Mouse (Mus musculus) CH12.LX (cell line): ENCODE data around the gene Ing1. TPM values are rescaled to one million over a fixed set of nuclear protein-coding genes. Genes with fewer than 3 reads are reported as not detected.

Experiments used
- DNase-seq: peaks from one replicate; pipeline ENCODE4 v3.0.0-alpha.2; 2013; ENCODE audit errors: extremely low read depth
- H3K27ac ChIP-seq: 2 replicates; pipeline ENCODE4 v1.5.1; 2012; ENCODE audit warnings: low read depth, mild to moderate bottlenecking, control low read depth, moderate library complexity; ENCODE audit not compliant: insufficient read depth
- H3K27me3 ChIP-seq: replicated peaks from 2 replicates; pipeline ENCODE3; 2012; ENCODE audit warnings: inconsistent platforms
- H3K36me3 ChIP-seq, 2 experiments: replicated peaks in 1 of 2; 2 replicates each; pipeline versions ENCODE3 to v1.6.1; 2012; ENCODE audit warnings: inconsistent platforms in 1 of 2, low read length in 1 of 2, mild to moderate bottlenecking in 1 of 2, mixed read lengths in 1 of 2, moderate library complexity in 1 of 2; ENCODE audit not compliant: control insufficient read depth in 1 of 2, insufficient read depth in 1 of 2
- H3K4me1 ChIP-seq, 2 experiments: 2 replicates each; pipeline ENCODE4 v1.6.1; 2012; ENCODE audit warnings: inconsistent platforms in 1 of 2, moderate library complexity in 1 of 2; ENCODE audit not compliant: insufficient read depth in 2 of 2, control insufficient read depth in 1 of 2
- H3K4me2 ChIP-seq: 2 replicates; pipeline ENCODE4 v1.6.1; 2012; ENCODE audit warnings: low read depth, mild to moderate bottlenecking, control low read depth; ENCODE audit not compliant: poor library complexity, insufficient read depth, severe bottlenecking
- H3K4me3 ChIP-seq, 3 experiments: fragments of 150-350 bp in 1 of 3; sonication (generic) in 1 of 3; replicated peaks in 1 of 3; 2 replicates each; pipeline versions ENCODE3 to v1.5.1; 2011 to 2012; ENCODE audit warnings: low read depth in 2 of 3, low read length in 2 of 3, mild to moderate bottlenecking in 2 of 3, moderate library complexity in 2 of 3, control low read depth in 1 of 3, improper control_type of control experiment in 1 of 3, inconsistent platforms in 1 of 3, mixed read lengths in 1 of 3; ENCODE audit not compliant: poor library complexity in 1 of 3
- H3K79me2 ChIP-seq: replicated peaks from 2 replicates; pipeline ENCODE4 v1.6.1; 2012; ENCODE audit warnings: mild to moderate bottlenecking, moderate library complexity; ENCODE audit not compliant: control insufficient read depth, poor library complexity, insufficient read depth, severe bottlenecking; ENCODE audit errors: extremely low read depth
- H3K9ac ChIP-seq: 2 replicates; pipeline ENCODE4 v1.6.1; 2012; ENCODE audit warnings: low read depth, mild to moderate bottlenecking, control low read depth, moderate library complexity; ENCODE audit not compliant: insufficient read depth
- H3K9me3 ChIP-seq: replicated peaks from 2 replicates; pipeline ENCODE3; 2012; ENCODE audit warnings: low read length, inconsistent platforms, mixed read lengths
- MEF2A ChIP-seq: IDR thresholded peaks from 2 replicates; pipeline ENCODE4 v1.6.1; 2014; ENCODE audit warnings: low read depth, mild to moderate bottlenecking, inconsistent platforms, low read length, improper control_type of control experiment, borderline replicate concordance
- dilution Hi-C: fragments of 300-500 bp; cut with MboI; formaldehyde crosslinking; loops from 2 replicates; pipeline ENCODE4 v1.14.3; 2020; ENCODE audit warnings: low sequenced_read_pairs; ENCODE audit not compliant: extremely low pct_unique_long_range_greater_than_20kb, extremely low pct_ligation_motif_present
- in situ Hi-C: fragments of 300-500 bp; cut with MboI; formaldehyde crosslinking; loops from 3 replicates; pipeline ENCODE4 v1.14.3; 2019; ENCODE audit warnings: low sequenced_read_pairs, low pct_ligation_motif_present, low pct_unique_long_range_greater_than_20kb, mixed read lengths
- polyA plus RNA-seq: library from polyadenylated mRNA; unstranded; fragments of >175 nt; gene quantifications from 2 replicates; pipeline ENCODE4 v1.2.1, GENCODE M21; 2012; ENCODE audit warnings: low read depth; ENCODE audit not compliant: insufficient read length
- total RNA-seq, 2 experiments: library from RNA; depleted of rRNA; stranded (reverse); fragments of 300-350 nt in 1 of 2; fragments of >200 nt in 1 of 2; gene quantifications; 2 replicates each; pipeline ENCODE4 v1.2.3; 2012 to 2014

Ing1 gene
- total and polyA plus RNA-seq, 3 experiments: 30.9 to 47.8 (median 33.8) TPM

DNA sequence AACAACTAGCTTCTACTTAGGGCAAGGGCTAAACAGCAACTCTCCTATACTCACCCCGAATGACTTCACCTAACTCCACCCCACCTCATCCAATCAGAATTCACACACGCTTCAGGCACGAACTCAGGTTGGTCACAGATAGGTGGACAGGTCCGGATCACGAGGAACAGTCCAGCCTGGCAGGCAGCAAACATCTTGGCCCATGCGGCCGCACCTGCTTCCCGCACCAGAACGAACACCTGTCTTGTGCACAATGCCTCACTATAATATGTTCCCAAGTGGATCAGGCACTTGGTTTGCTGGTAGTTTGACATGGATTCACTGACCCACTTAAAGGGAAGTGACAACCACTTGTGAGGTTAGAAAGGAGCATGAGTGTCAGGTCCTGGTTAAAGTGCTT, 53.5 kb downstream of the Ing1 start:
- in situ Hi-C loops: loop anchor here (25.0 kb wide), 1 partner anchor 97 kb away; no protein-coding TSS in a partner anchor
- H3K27ac ChIP-seq: no peak overlapping the region
- no peak overlapping the region for H3K4me2 ChIP-seq
- H3K4me3 ChIP-seq: no peak overlapping the region
- H3K36me3 ChIP-seq: peaks cover 40 to 55% of the 10 kb centered on the region in 2 experiments
- no peak overlapping the region for H3K9ac ChIP-seq
- no peak for DNase-seq
- peaks cover 6% of the 10 kb centered on the region for H3K9me3 ChIP-seq
- H3K27me3 ChIP-seq: no peaks in the 10 kb centered on the region
- dilution Hi-C loops: no loop called here
- no peak for TF ChIP-seq MEF2A
- H3K79me2 ChIP-seq: no peaks in the 10 kb centered on the region
- H3K4me1 ChIP-seq: peaks cover 2 to 5% of the 10 kb centered on the region in 2 experiments; a peak in 3 of 4 replicates

Other genes starting within 250 kb of the Ing1 start
- gene Col4a2, start 242.8 kb upstream of the Ing1 start, total RNA-seq (2012; rRNA removed): 0.04 TPM in 2 replicates
- not detected in 2 replicates for gene Col4a2, start 242.8 kb upstream of the Ing1 start, total RNA-seq (2014; rRNA removed)
- 0.07 and 0.11 TPM in 2 replicates for gene Col4a2, start 242.8 kb upstream of the Ing1 start, polyA plus RNA-seq
- gene Col4a1, start 242.7 kb upstream of the Ing1 start, total RNA-seq (2012; rRNA removed): 0.04 TPM in 1 of 2 replicates, not detected in the other
- 0.13 and 0.36 TPM in 2 replicates for gene Col4a1, start 242.7 kb upstream of the Ing1 start, total RNA-seq (2014; rRNA removed)
- 0.27 TPM in 1 of 2 replicates, not detected in the other for gene Col4a1, start 242.7 kb upstream of the Ing1 start, polyA plus RNA-seq
- 18.2 and 23.2 TPM in 2 replicates for gene Rab20, start 76.9 kb upstream of the Ing1 start, total RNA-seq (2012; rRNA removed)
- 19.0 and 22.8 TPM in 2 replicates for gene Rab20, start 76.9 kb upstream of the Ing1 start, total RNA-seq (2014; rRNA removed)
- gene Rab20, start 76.9 kb upstream of the Ing1 start, polyA plus RNA-seq: 12.8 and 17.2 TPM in 2 replicates
- 57.1 and 59.8 TPM in 2 replicates for gene Naxd, start 58.1 kb upstream of the Ing1 start, total RNA-seq (2012; rRNA removed)
- 39.7 and 40.4 TPM in 2 replicates for gene Naxd, start 58.1 kb upstream of the Ing1 start, total RNA-seq (2014; rRNA removed)
- gene Naxd, start 58.1 kb upstream of the Ing1 start, polyA plus RNA-seq: 50.1 and 52.8 TPM in 2 replicates
- 67.1 and 67.4 TPM in 2 replicates for gene Cars2, start 4.8 kb upstream of the Ing1 start, total RNA-seq (2012; rRNA removed)
- 45.6 and 48.5 TPM in 2 replicates for gene Cars2, start 4.8 kb upstream of the Ing1 start, total RNA-seq (2014; rRNA removed)
- gene Cars2, start 4.8 kb upstream of the Ing1 start, polyA plus RNA-seq: 45.7 and 46.4 TPM in 2 replicates
- gene Ankrd10, start 80.2 kb downstream of the Ing1 start, total RNA-seq (2012; rRNA removed): 39.0 and 50.4 TPM in 2 replicates
- 46.9 and 59.5 TPM in 2 replicates for gene Ankrd10, start 80.2 kb downstream of the Ing1 start, total RNA-seq (2014; rRNA removed)
- gene Ankrd10, start 80.2 kb downstream of the Ing1 start, polyA plus RNA-seq: 32.8 and 36.9 TPM in 2 replicates
- not detected in 2 replicates for gene 1700016D06Rik, start 145.5 kb downstream of the Ing1 start, total RNA-seq (2012; rRNA removed)
- not detected in 2 replicates for gene 1700016D06Rik, start 145.5 kb downstream of the Ing1 start, total RNA-seq (2014; rRNA removed)
- gene 1700016D06Rik, start 145.5 kb downstream of the Ing1 start, polyA plus RNA-seq: not detected in 2 replicates
- 17.0 and 18.6 TPM in 2 replicates for gene Arhgef7, start 172.2 kb downstream of the Ing1 start, total RNA-seq (2012; rRNA removed)
- 8.0 and 8.5 TPM in 2 replicates for gene Arhgef7, start 172.2 kb downstream of the Ing1 start, total RNA-seq (2014; rRNA removed)
- gene Arhgef7, start 172.2 kb downstream of the Ing1 start, polyA plus RNA-seq: 23.9 and 28.7 TPM in 2 replicates